Mouse (Mus musculus) liver, embryonic 14.5 days (tissue): ENCODE results near the gene Gm1527.
"Not testable (repeated sequence)": the region's sequence is repeated elsewhere in the genome, so short reads cannot be mapped to it uniquely, and the experiment has no call there.

Experiments used
- CTCF ChIP-seq: IDR thresholded peaks from 2 replicates; pipeline ENCODE4 v1.5.1; 2016; ENCODE audit warnings: antibody characterized with exemption, low read depth, control low read depth
- EP300 ChIP-seq: IDR thresholded peaks from 2 replicates; pipeline ENCODE4 v1.6.1; 2016; ENCODE audit warnings: antibody characterized with exemption, low read depth

DNA sequence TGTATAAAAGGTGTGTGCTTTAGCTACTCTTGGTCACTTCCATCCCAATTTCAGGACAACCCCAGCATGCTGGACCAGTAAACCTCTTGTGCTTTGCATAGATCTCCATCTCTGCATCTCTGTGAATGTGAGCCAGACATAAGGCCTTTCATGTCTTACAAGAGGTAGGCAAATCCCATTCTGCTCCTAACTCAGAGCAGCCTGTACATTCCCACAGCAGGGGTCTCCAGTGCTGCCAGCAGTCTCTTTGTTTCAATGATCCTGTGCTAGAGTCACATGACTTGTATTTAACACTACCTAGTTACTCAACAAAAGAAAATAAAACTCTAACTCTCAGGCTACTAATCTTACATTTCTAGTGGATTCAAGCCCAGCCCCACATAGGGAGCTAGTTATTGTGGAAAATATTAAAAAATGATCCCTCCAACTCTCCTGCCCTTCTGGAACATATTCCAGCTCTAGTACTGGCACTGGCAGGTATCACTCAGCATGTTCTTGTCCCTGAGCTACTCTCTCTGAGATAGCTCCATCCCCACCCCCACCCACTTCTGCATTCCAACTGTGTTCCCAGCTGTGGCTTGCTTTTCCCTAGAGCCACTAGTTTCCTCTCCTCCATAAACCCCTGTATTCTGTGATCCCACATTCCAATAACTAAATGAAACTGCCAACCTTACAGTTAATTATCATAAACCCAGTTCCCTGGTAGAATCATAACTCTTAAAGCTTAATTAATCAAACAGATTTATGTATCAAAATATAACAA lies 32.6 kb upstream of the Gm1527 start:
- not testable (repeated sequence) for TF ChIP-seq CTCF, EP300
